Mouse (Mus musculus) CD4-positive, CD25-positive, alpha-beta regulatory T cell, adult 4 months (primary cell): Measurements from ENCODE around the gene Atp5d. TPM values are rescaled to one million over a fixed set of nuclear protein-coding genes. Genes with fewer than 3 reads are reported as not detected.

Experiments
- ATAC-seq: one replicate; pipeline ENCODE4 v1.8.0; 2017
- polyA plus RNA-seq, 2 experiments: library from polyadenylated mRNA; unstranded; fragments of 100-300 nt; shearing (Covaris generic); gene quantifications; one replicate each; pipeline ENCODE4 v1.2.1; 2017

Atp5d gene
- polyA plus RNA-seq, 2 experiments from 2014 or later, result 303 to 370 TPM

- ATAC-seq, result no peak
These were observed 30.6 kb downstream of the Atp5d start for GRCm38 (mm10) chr10:80169070-80169469.

- no peak for ATAC-seq
These were observed 31.2 kb downstream of the Atp5d start for GRCm38 (mm10) chr10:80169651-80170050.

GRCm38 (mm10) chr10:80170052-80170451 lies 31.6 kb downstream of the Atp5d start:
- no peak for ATAC-seq

GRCm38 (mm10) chr10:80170601-80171021 lies 32.2 kb downstream of the Atp5d start:
- ATAC-seq, result no peak

- no peak for ATAC-seq
These were observed 32.8 kb downstream of the Atp5d start for GRCm38 (mm10) chr10:80171252-80171651.

GRCm38 (mm10) chr10:80171760-80172526 lies 33.5 kb downstream of the Atp5d start:
- ATAC-seq, result no peak

- peak; percentile 87 for ATAC-seq
These were observed 34.3 kb downstream of the Atp5d start, which contains the start of gene 1600002K03Rik for GRCm38 (mm10) chr10:80172527-80173292. 1600002K03Rik (plus strand) TSS chr10:80172944.

GRCm38 (mm10) chr10:80173358-80173757 lies 34.9 kb downstream of the Atp5d start:
- ATAC-seq, result no peak

GRCm38 (mm10) chr10:80173955-80174640 lies 35.7 kb downstream of the Atp5d start:
- ATAC-seq, result no peak

- no peak for ATAC-seq
These were observed 36.3 kb downstream of the Atp5d start for GRCm38 (mm10) chr10:80174705-80175104.

GRCm38 (mm10) chr10:80175536-80176269 lies 37.3 kb downstream of the Atp5d start:
- no peak for ATAC-seq

GRCm38 (mm10) chr10:80176270-80176834 lies 37.9 kb downstream of the Atp5d start:
- no peak for ATAC-seq

GRCm38 (mm10) chr10:80177441-80178279 lies 39.2 kb downstream of the Atp5d start:
- no peak for ATAC-seq

- ATAC-seq, result peak; percentile 23
These were observed 40.9 kb downstream of the Atp5d start, which contains the start of gene Efna2 for GRCm38 (mm10) chr10:80179068-80180051. Efna2 (plus strand) TSS chr10:80179482.

GRCm38 (mm10) chr10:80180288-80180687 lies 41.9 kb downstream of the Atp5d start:
- no peak for ATAC-seq

- ATAC-seq, result no peak
These were observed 42.4 kb downstream of the Atp5d start for GRCm38 (mm10) chr10:80180823-80181222.

GRCm38 (mm10) chr10:80182547-80182946 lies 44.1 kb downstream of the Atp5d start:
- no peak for ATAC-seq

GRCm38 (mm10) chr10:80186649-80187048 lies 48.2 kb downstream of the Atp5d start:
- ATAC-seq, result no peak

- ATAC-seq, result no peak
These were observed 49.3 kb downstream of the Atp5d start for GRCm38 (mm10) chr10:80187739-80188138.
